Mouse (Mus musculus) liver, adult 2 months (tissue): ENCODE measurements at regions not wholly inside any gene's neighbourhood (a gene's known extent, or its start where the extent isn't known, plus 50 kb on each side); places are given as distances from the start of the nearest gene placed in this dataset.

ENCODE experiments used
- CTCF ChIP-seq: fragments of 200-500 bp; IDR thresholded peaks from 2 replicates; pipeline ENCODE4 v1.5.1; 2011; ENCODE audit warnings: low read depth, low read length, control low read depth
- POLR2A ChIP-seq: fragments of 200-500 bp; IDR thresholded peaks from 2 replicates; pipeline ENCODE4 v1.6.1; 2011; ENCODE audit warnings: low read length, control low read depth; ENCODE audit not compliant: insufficient read depth; ENCODE audit errors: extremely low read depth

- TF ChIP-seq CTCF (no peak), POLR2A (no peak)
Measured at GRCm38 (mm10) chr16:12516834-12517685, 533.1 kb downstream of the Shisa9 start.
